Mouse (Mus musculus) spleen, postnatal 4 days (tissue): ENCODE measurements around the gene 4930402F06Rik.

ENCODE experiments used
- DNase-seq, 2 experiments: peaks; one replicate each; pipeline ENCODE4 v3.0.0; 2022; ENCODE audit warnings: low spot score in 2 of 2

The 4930402F06Rik gene

GRCm38 (mm10) chr2:35397096-35397495 lies at the start of gene 4930402F06Rik:
Gene 4930402F06Rik (minus strand): TSS chr2:35397175.
- DNase-seq, result peak in 1 of 2 experiments; percentile 51

GRCm38 (mm10) chr2:35446300-35446699 lies 49.3 kb upstream of the 4930402F06Rik start:
- DNase-seq, result no peak

GRCm38 (mm10) chr2:35445610-35446009 lies 48.6 kb upstream of the 4930402F06Rik start:
- DNase-seq, result no peak

- DNase-seq, result no peak
Observed at GRCm38 (mm10) chr2:35444764-35445262, 47.8 kb upstream of the 4930402F06Rik start.

GRCm38 (mm10) chr2:35443981-35444763 lies 47.2 kb upstream of the 4930402F06Rik start:
- DNase-seq, result no peak

GRCm38 (mm10) chr2:35443325-35443724 lies 46.4 kb upstream of the 4930402F06Rik start:
- DNase-seq, result no peak

- DNase-seq, result no peak
Observed at GRCm38 (mm10) chr2:35442079-35442478, 45.1 kb upstream of the 4930402F06Rik start.

- DNase-seq, result no peak
Observed at GRCm38 (mm10) chr2:35441419-35441818, 44.4 kb upstream of the 4930402F06Rik start.

GRCm38 (mm10) chr2:35440480-35440879 lies 43.5 kb upstream of the 4930402F06Rik start:
- no peak for DNase-seq

- peak in 1 of 2 experiments; percentile 35 for DNase-seq
Observed at GRCm38 (mm10) chr2:35437796-35438195, 40.8 kb upstream of the 4930402F06Rik start.

GRCm38 (mm10) chr2:35434576-35435123 lies 37.7 kb upstream of the 4930402F06Rik start:
- no peak for DNase-seq

GRCm38 (mm10) chr2:35433428-35433827 lies 36.5 kb upstream of the 4930402F06Rik start:
- DNase-seq, result no peak

- no peak for DNase-seq
Observed at GRCm38 (mm10) chr2:35432472-35432871, 35.5 kb upstream of the 4930402F06Rik start.

GRCm38 (mm10) chr2:35432011-35432410 lies 35.0 kb upstream of the 4930402F06Rik start:
- no peak for DNase-seq

GRCm38 (mm10) chr2:35430806-35431205 lies 33.8 kb upstream of the 4930402F06Rik start:
- no peak for DNase-seq

GRCm38 (mm10) chr2:35428615-35429300 lies 31.8 kb upstream of the 4930402F06Rik start:
- no peak for DNase-seq

- DNase-seq, result no peak
Observed at GRCm38 (mm10) chr2:35427559-35427958, 30.6 kb upstream of the 4930402F06Rik start.

- no peak for DNase-seq
Observed at GRCm38 (mm10) chr2:35423711-35424339, 26.9 kb upstream of the 4930402F06Rik start.

- no peak for DNase-seq
Observed at GRCm38 (mm10) chr2:35422384-35422783, 25.4 kb upstream of the 4930402F06Rik start.

- DNase-seq, result no peak
Observed at GRCm38 (mm10) chr2:35420681-35421080, 23.7 kb upstream of the 4930402F06Rik start.

- no peak for DNase-seq
Observed at GRCm38 (mm10) chr2:35419671-35420070, 22.7 kb upstream of the 4930402F06Rik start.

- DNase-seq, result no peak
Observed at GRCm38 (mm10) chr2:35419243-35419642, 22.3 kb upstream of the 4930402F06Rik start.
